Mouse (Mus musculus): ENCODE measurements at regions not wholly inside any gene's neighbourhood (a gene's known extent, or its start where the extent isn't known, plus 50 kb on each side); places are given as distances from the start of the nearest gene placed in this dataset.

DNA sequence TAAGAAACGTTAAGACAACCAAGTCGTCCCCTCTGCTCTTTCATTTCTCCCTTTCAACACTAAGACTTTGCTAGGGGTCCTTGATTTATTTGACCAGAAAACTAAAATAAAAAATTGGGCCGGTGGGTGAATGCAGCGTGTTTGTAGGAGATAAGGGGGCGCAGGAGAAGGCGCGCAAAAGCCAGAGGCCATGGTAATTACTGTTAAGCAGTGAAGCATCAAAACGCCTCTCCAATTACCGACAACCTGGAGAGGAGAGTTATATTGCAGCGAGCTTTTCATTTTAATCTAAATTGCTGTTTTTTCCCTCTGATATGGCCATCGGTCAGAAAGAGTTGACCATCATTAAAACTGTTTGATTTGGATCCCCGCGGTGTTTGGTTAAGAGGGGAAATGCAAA is 168.9 kb downstream of the Foxa2 start:
- TF ChIP-seq CTCF (IDR thresholded peaks at IDR 0.05; ENCODE audit: low read depth) (no peak), EP300 (IDR thresholded peaks at IDR 0.05; ENCODE audit: low read depth) (no peak)

Measured in liver, embryonic 14.5 days (tissue).